Comparison of ENCODE assay signal across 21 mouse cellular contexts in genomic region chr19:46198891-46199290, GRCm38 (mm10). TPM values are rescaled to one million over a fixed set of nuclear protein-coding genes. Genes with fewer than 3 reads are reported as not detected.
DNase-seq lines count a peak whose midpoint lies in the region; ATAC-seq and TF ChIP-seq lines count a peak whose summit lies in the region.
"Had no signal": no experiment of that assay in that cellular context is flagged by ENCODE, and none has a peak within 500 bp of the region (broad histone marks: within the 10 kb centered on the region; RNA-seq: fewer than 3 reads in every experiment).

No protein-coding gene starts in this region.

- H3K4me1 ChIP-seq in CH12.LX (ENCODE audit: control insufficient read depth in 1 of 2, insufficient read depth in 2 of 2), result peaks cover 0 to 34% of the 10 kb centered on the region in 2 experiments; a peak in 2 of 4 replicates
- H3K4me1 ChIP-seq: embryonic facial prominence, embryonic 15.5 days; limb, embryonic 12.5 days; midbrain, embryonic 12.5 days had no signal

- TF ChIP-seq RAD21 in CH12.LX (IDR thresholded peaks at IDR 0.05; ENCODE audit: low read depth, low read length), result no peak

- no peak for TF ChIP-seq CTCF in CH12.LX (conservative IDR thresholded peaks at IDR 0.05 in 1 of 2, IDR thresholded peaks at IDR 0.05 in 1 of 2; ENCODE audit: low read depth in 2 of 2, low read length in 2 of 2)

- peak; percentile 50; the same call in 1 of the 2 replicates for ATAC-seq in common myeloid progenitor, adult 5-6 weeks (replicated peaks; ENCODE audit: low read depth, poor library complexity, severe bottlenecking)
- peak; percentile 23; the same call in 1 of the 2 replicates for ATAC-seq in megakaryocyte progenitor cell, adult 5-6 weeks (replicated peaks; ENCODE audit: poor library complexity)

- H3K9ac ChIP-seq in CH12.LX (ENCODE audit: insufficient read depth, low read depth), result no peak overlapping the region
- H3K9ac ChIP-seq: embryonic facial prominence, embryonic 15.5 days; hindbrain, embryonic 14.5 days; limb, embryonic 12.5 days; midbrain, embryonic 12.5 days had no signal

- peak; percentile 17 to 59 for DNase-seq in kidney, postnatal 25 days
- DNase-seq in kidney, postnatal 10 days, result no peak
- peak; percentile 65 for DNase-seq in CH12.LX (ENCODE audit: extremely low read depth)
- no peak for DNase-seq in left cerebral cortex, adult 11 months (ENCODE audit: low spot score)
- no peak for DNase-seq in gastrocnemius, adult 8-10 months (ENCODE audit: low spot score in 2 of 2)
- DNase-seq: adrenal gland, adult 2 months; cerebellum, adult 8-10 months; heart, adult 11 months; lung, adult 18-20 months; lung, postnatal 36 days; right cerebral cortex, adult 18-20 months; spleen, adult 18-20 months had no signal

- H3K79me2 ChIP-seq in CH12.LX (replicated peaks; ENCODE audit: control insufficient read depth, extremely low read depth, insufficient read depth, poor library complexity, severe bottlenecking), result no peaks in the 10 kb centered on the region

- no peak for TF ChIP-seq EP300 in CH12.LX (IDR thresholded peaks at IDR 0.05; ENCODE audit: low read length)

- dilution Hi-C loops in CH12.LX (cut with MboI; ENCODE audit: extremely low pct_ligation_motif_present, extremely low pct_unique_long_range_greater_than_20kb, low sequenced_read_pairs), result no loop called here

- no peak overlapping the region for H3K4me3 ChIP-seq in CH12.LX (replicated peaks in 1 of 3; ENCODE audit: low read depth in 2 of 3, low read length in 2 of 3, poor library complexity in 1 of 3)
- H3K4me3 ChIP-seq: embryonic facial prominence, embryonic 15.5 days; limb, embryonic 12.5 days; midbrain, embryonic 12.5 days had no signal

- no peaks in the 10 kb centered on the region for H3K27me3 ChIP-seq in CH12.LX (replicated peaks)
- H3K27me3 ChIP-seq: embryonic facial prominence, embryonic 15.5 days; limb, embryonic 12.5 days; midbrain, embryonic 12.5 days had no signal

- H3K36me3 ChIP-seq in CH12.LX (replicated peaks in 1 of 2; ENCODE audit: control insufficient read depth in 1 of 2, insufficient read depth in 1 of 2, low read length in 1 of 2), result peaks cover 0 to 7% of the 10 kb centered on the region in 2 experiments
- H3K36me3 ChIP-seq: embryonic facial prominence, embryonic 15.5 days; limb, embryonic 12.5 days; midbrain, embryonic 12.5 days had no signal

- no peak overlapping the region for H3K4me2 ChIP-seq in CH12.LX (ENCODE audit: insufficient read depth, low read depth, poor library complexity, severe bottlenecking)
- H3K4me2 ChIP-seq: embryonic facial prominence, embryonic 15.5 days; hindbrain, embryonic 14.5 days; limb, embryonic 12.5 days; midbrain, embryonic 12.5 days had no signal

- no peak overlapping the region for H3K27ac ChIP-seq in CH12.LX (ENCODE audit: insufficient read depth, low read depth)
- H3K27ac ChIP-seq: embryonic facial prominence, embryonic 15.5 days; hindbrain, embryonic 14.5 days; limb, embryonic 12.5 days; midbrain, embryonic 12.5 days had no signal

- in situ Hi-C loops in CH12.LX (cut with MboI; ENCODE audit: low pct_ligation_motif_present, low pct_unique_long_range_greater_than_20kb, low sequenced_read_pairs), result no loop called here

- no peaks in the 10 kb centered on the region for H3K9me3 ChIP-seq in CH12.LX (replicated peaks; ENCODE audit: low read length)
- H3K9me3 ChIP-seq: embryonic facial prominence, embryonic 15.5 days; limb, embryonic 12.5 days; midbrain, embryonic 12.5 days had no signal

- no peak for TF ChIP-seq POLR2A in CH12.LX (IDR thresholded peaks at IDR 0.05; ENCODE audit: low read depth, low read length)

TF ChIP-seq in CH12.LX, 34 proteins besides CTCF, POLR2A, EP300 and RAD21:
- TF ChIP-seq MAZ (IDR thresholded peaks at IDR 0.05; ENCODE audit: low read depth, low read length), result no peak
- TF ChIP-seq MAFK (IDR thresholded peaks at IDR 0.05; ENCODE audit: insufficient replicate concordance, low read length), result no peak
- TF ChIP-seq E2F4 (IDR thresholded peaks at IDR 0.05; ENCODE audit: insufficient replicate concordance, low read depth, low read length), result no peak
- no peak for TF ChIP-seq ETS1 (conservative IDR thresholded peaks at IDR 0.05; ENCODE audit: low read depth, low read length)
- no peak for TF ChIP-seq JUND (conservative IDR thresholded peaks at IDR 0.05; ENCODE audit: low read depth, low read length)
- TF ChIP-seq ZC3H11A (IDR thresholded peaks at IDR 0.05; ENCODE audit: low read depth, low read length), result no peak
- no peak for TF ChIP-seq MYC (IDR thresholded peaks at IDR 0.05; ENCODE audit: low read depth, low read length)
- TF ChIP-seq RCOR1 (conservative IDR thresholded peaks at IDR 0.05; ENCODE audit: low read depth, low read length), result no peak
- no peak for TF ChIP-seq NELFE (IDR thresholded peaks at IDR 0.05; ENCODE audit: low read depth, low read length)
- TF ChIP-seq JUN (IDR thresholded peaks at IDR 0.05; ENCODE audit: insufficient read depth, low read depth, low read length), result no peak
- no peak for TF ChIP-seq TCF12 (IDR thresholded peaks at IDR 0.05; ENCODE audit: low read depth, low read length)
- TF ChIP-seq MEF2A (IDR thresholded peaks at IDR 0.05; ENCODE audit: borderline replicate concordance, low read depth, low read length), result no peak
- no peak for TF ChIP-seq CHD1 (IDR thresholded peaks at IDR 0.05; ENCODE audit: low read depth, low read length)
- no peak for TF ChIP-seq ZKSCAN1 (IDR thresholded peaks at IDR 0.05; ENCODE audit: borderline replicate concordance, low read depth, low read length)
- TF ChIP-seq KAT2A (IDR thresholded peaks at IDR 0.05; ENCODE audit: insufficient replicate concordance, low read length), result no peak
- no peak for TF ChIP-seq HCFC1 (IDR thresholded peaks at IDR 0.05; ENCODE audit: low read depth, low read length)
- TF ChIP-seq ELF1 (IDR thresholded peaks at IDR 0.05; ENCODE audit: low read depth, low read length), result no peak
- no peak for TF ChIP-seq PAX5 (IDR thresholded peaks at IDR 0.05; ENCODE audit: low read length)

RNA-seq across cellular contexts. Expression of gene Gbf1, which starts 46.6 kb away (rescaled TPM):
- total RNA-seq in CH12.LX (2012; rRNA removed) (18.7 and 22.7 TPM in 2 replicates), CH12.LX (2014; rRNA removed) (7.1 and 8.6 TPM in 2 replicates)
- polyA plus RNA-seq in CH12.LX (2012; ENCODE audit: insufficient read length, low read depth), result 23.9 and 26.1 TPM in 2 replicates
- 23.7 and 38.7 TPM in 2 replicates for total RNA-seq in common myeloid progenitor, adult 5-6 weeks (2017)
- total RNA-seq in megakaryocyte progenitor cell, adult 5-6 weeks (2015), result 43.9 and 48.7 TPM in 2 replicates
- total RNA-seq in megakaryocyte progenitor cell, adult 5-6 weeks (2017), result 21.8 and 39.4 TPM in 2 replicates
- total RNA-seq in gastrocnemius, adult 8-10 months (2022), result 10 to 100 TPM; 39.3 to 52.2 (median 46.2) TPM

RNA-seq across cellular contexts. Expression of gene Pitx3, which starts 50.8 kb away (rescaled TPM):
- total RNA-seq in CH12.LX (2012; rRNA removed) (not detected in 2 replicates), CH12.LX (2014; rRNA removed) (not detected in 2 replicates)
- not detected in 2 replicates for polyA plus RNA-seq in CH12.LX (2012; ENCODE audit: insufficient read length, low read depth)
- not detected in 2 replicates for total RNA-seq in common myeloid progenitor, adult 5-6 weeks (2017)
- total RNA-seq in megakaryocyte progenitor cell, adult 5-6 weeks (2015), result not detected in 2 replicates
- not detected in 2 replicates for total RNA-seq in megakaryocyte progenitor cell, adult 5-6 weeks (2017)
- 1 to 10 TPM; 1.8 to 8.3 (median 5.1) TPM for total RNA-seq in gastrocnemius, adult 8-10 months (2022)
- total RNA-seq: adrenal gland, adult 2 months; layer of hippocampus, adult 18-20 months; left cerebral cortex, adult 8-10 months had no signal
- polyA plus RNA-seq: adrenal gland, adult 2 months; forebrain, embryonic 11.5 days; hindbrain, embryonic 14.5 days had no signal

Comparison
In these comparisons a context has a peak if more than half of its experiments do, and no peak if none do; other contexts are left out.
1. DNase-seq: peak in kidney, postnatal 25 days (2 of 2) and CH12.LX (single experiment); none in kidney, postnatal 10 days (single experiment), left cerebral cortex, adult 11 months (single experiment) and gastrocnemius, adult 8-10 months (0 of 2).